Mouse (Mus musculus) heart, adult 2 months (tissue): Measurements from ENCODE around the gene Slamf1. TPM values are rescaled to one million over a fixed set of nuclear protein-coding genes. Genes with fewer than 3 reads are reported as not detected.

ENCODE experiments used
- DNase-seq, 2 experiments: peaks; one replicate each; pipeline ENCODE4 v3.0.0; 2021
- H3K27ac ChIP-seq: fragments of 200-600 bp; 2 replicates; pipeline ENCODE4 v1.8.1; 2022
- H3K27me3 ChIP-seq: fragments of 200-500 bp; 2 replicates; pipeline ENCODE4 v1.6.1; 2012; ENCODE audit warnings: mild to moderate bottlenecking, low read length, inconsistent platforms, mixed read lengths; ENCODE audit not compliant: control insufficient read depth, insufficient read depth
- H3K36me3 ChIP-seq: fragments of 200-500 bp; 2 replicates; pipeline ENCODE4 v1.6.1; 2012; ENCODE audit warnings: low read length, inconsistent platforms; ENCODE audit not compliant: control insufficient read depth, insufficient read depth
- H3K4me1 ChIP-seq: fragments of 200-500 bp; 2 replicates; pipeline ENCODE4 v1.6.1; 2011; ENCODE audit warnings: low read length; ENCODE audit not compliant: control insufficient read depth, insufficient read depth
- H3K4me3 ChIP-seq: fragments of 200-600 bp; 2 replicates; pipeline ENCODE4 v1.8.1; 2022
- H3K79me2 ChIP-seq: fragments of 200-500 bp; replicated peaks from 2 replicates; pipeline ENCODE4 v1.6.1; 2012; ENCODE audit warnings: mild to moderate bottlenecking, inconsistent platforms, low read length, moderate library complexity, mixed read lengths; ENCODE audit not compliant: control insufficient read depth, insufficient read depth
- H3K9ac ChIP-seq: fragments of 200-500 bp; 2 replicates; pipeline ENCODE4 v1.6.1; 2012; ENCODE audit warnings: low read depth, mild to moderate bottlenecking, control low read depth, inconsistent platforms, low read length, mixed read lengths
- CTCF ChIP-seq: fragments of 200-600 bp; IDR thresholded peaks from 2 replicates; pipeline ENCODE4 v1.8.1; 2022; ENCODE audit warnings: antibody characterized with exemption, mild to moderate bottlenecking, moderate library complexity
- EP300 ChIP-seq: fragments of 200-500 bp; IDR thresholded peaks from 2 replicates; pipeline ENCODE4 v1.6.1; 2011; ENCODE audit warnings: low read depth, low read length, control low read depth; ENCODE audit not compliant: insufficient read depth
- POLR2A ChIP-seq: fragments of 200-500 bp; IDR thresholded peaks from 2 replicates; pipeline ENCODE4 v1.6.1; 2011; ENCODE audit warnings: mild to moderate bottlenecking, low read depth, low read length, control low read depth; ENCODE audit not compliant: insufficient read depth
- WGBS: fragments of 180-500 bp; shearing (Covaris S2); methylation state at CpG from one replicate; pipeline ENCODE4 v1.1.7; 2018; 5-methylcytosine and 5-hydroxymethylcytosine counted together
- intact Hi-C: fragments of 180-260 bp; cut with DNase I; formaldehyde crosslinking; loops from one replicate; pipeline ENCODE4 v1.15.1; 2025
- polyA plus RNA-seq: library from polyadenylated mRNA; depleted of rRNA; stranded (reverse); fragments of >200 nt; gene quantifications from 2 replicates; pipeline ENCODE4 v1.2.3, GENCODE M21; 2012
- total RNA-seq, 2 experiments: library from RNA; stranded (reverse); gene quantifications; 2 replicates each; pipeline ENCODE4 v1.2.3; 2021

Gene Slamf1
- total and polyA plus RNA-seq, 3 experiments, result 0.35 to 1.2 (median 0.47) TPM

DNA sequence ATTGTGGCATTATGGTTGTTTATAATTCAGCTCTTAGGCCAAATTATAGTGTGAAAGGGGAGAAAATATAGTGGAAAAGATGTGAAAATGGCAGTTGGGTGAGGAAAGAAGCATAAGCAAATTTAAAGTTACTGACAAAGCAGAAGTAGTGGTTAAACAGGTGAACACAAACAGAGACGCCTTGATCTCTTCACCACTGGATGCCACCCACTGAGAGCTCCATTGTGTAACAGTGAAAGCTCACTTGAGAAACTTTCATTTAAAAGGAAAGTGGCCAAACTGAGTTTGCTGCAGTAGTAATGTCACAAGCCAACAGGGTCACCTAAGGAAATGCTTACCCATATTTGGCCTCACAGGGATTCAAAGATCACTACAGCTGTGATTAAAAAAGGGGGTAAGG, 54.4 kb downstream of the Slamf1 start:
- H3K79me2 ChIP-seq, result no peaks in the 10 kb centered on the region
- H3K4me3 ChIP-seq, result no peak overlapping the region
- H3K36me3 ChIP-seq, result no peaks in the 10 kb centered on the region
- no peak overlapping the region for H3K9ac ChIP-seq
- no peak overlapping the region for H3K27ac ChIP-seq
- WGBS, result 65% methylated on average over 1 of the region's 1 CpGs
- no peaks in the 10 kb centered on the region; the same call in 1 of the 2 replicates for H3K4me1 ChIP-seq
- intact Hi-C loops, result no loop called here
- no peaks in the 10 kb centered on the region for H3K27me3 ChIP-seq
- TF ChIP-seq CTCF (no peak), POLR2A (no peak), EP300 (no peak)
- no peak for DNase-seq

DNA sequence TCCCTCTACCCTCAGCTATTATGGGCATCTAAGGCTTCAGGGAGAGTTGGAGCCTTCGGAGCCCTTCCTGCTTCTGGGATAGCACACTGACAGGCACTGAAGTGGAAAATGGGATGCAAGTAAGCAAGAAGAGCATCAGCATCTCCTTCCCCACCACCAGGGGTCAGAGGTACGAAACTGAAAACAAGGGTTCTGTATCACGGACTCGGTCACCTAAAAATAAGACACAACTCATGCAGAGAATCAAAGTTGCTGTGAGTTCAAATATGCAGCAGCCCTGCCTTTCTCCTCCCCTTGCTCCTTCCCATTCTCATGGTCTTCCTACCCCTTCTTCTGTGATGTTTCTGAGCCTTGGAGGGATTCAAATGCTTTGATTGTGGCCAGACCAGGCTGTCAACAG, 58.5 kb downstream of the Slamf1 start:
- Histone ChIP-seq H3K4me3 (no peak overlapping the region), H3K27ac (no peak overlapping the region), H3K9ac (no peak overlapping the region), H3K27me3 (no peaks in the 10 kb centered on the region), H3K79me2 (no peaks in the 10 kb centered on the region), H3K4me1 (no peaks in the 10 kb centered on the region; the same call in 1 of the 2 replicates), H3K36me3 (no peaks in the 10 kb centered on the region)
- TF ChIP-seq POLR2A (no peak), CTCF (0 out of 2 replicates have a peak, but pooled peaks have one; percentile 7)
- intact Hi-C loops, result no loop called here
- DNase-seq, result no peak
- WGBS, result 24% methylated on average over 4 of the region's 4 CpGs

DNA sequence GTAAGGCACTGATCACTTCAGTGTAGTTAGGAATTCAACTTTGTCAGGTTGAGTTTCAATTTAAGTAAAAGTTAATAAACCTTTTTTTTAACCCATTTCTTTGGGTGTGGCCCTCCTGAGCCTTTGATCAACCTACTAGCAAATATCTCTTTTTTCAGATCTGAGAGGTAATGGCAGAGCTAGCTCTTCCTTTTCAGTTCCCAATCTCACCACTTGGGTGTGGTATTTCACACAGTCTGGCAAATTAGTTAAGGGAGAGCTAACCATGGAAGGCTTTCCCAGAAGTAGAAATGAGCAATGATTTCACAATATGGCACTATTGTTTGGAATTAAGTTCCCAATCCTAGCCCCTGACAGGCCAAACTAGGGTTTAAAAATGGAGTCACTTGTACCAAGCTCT, 59.2 kb downstream of the Slamf1 start:
- no peaks in the 10 kb centered on the region for H3K79me2 ChIP-seq
- no peaks in the 10 kb centered on the region for H3K36me3 ChIP-seq
- no peak overlapping the region for H3K9ac ChIP-seq
- no peak overlapping the region for H3K4me3 ChIP-seq
- no peak overlapping the region for H3K27ac ChIP-seq
- intact Hi-C loops, result no loop called here
- H3K27me3 ChIP-seq, result no peaks in the 10 kb centered on the region
- TF ChIP-seq POLR2A (no peak), CTCF (peak; percentile 62)
- DNase-seq, result no peak
- no peaks in the 10 kb centered on the region; the same call in 1 of the 2 replicates for H3K4me1 ChIP-seq

DNA sequence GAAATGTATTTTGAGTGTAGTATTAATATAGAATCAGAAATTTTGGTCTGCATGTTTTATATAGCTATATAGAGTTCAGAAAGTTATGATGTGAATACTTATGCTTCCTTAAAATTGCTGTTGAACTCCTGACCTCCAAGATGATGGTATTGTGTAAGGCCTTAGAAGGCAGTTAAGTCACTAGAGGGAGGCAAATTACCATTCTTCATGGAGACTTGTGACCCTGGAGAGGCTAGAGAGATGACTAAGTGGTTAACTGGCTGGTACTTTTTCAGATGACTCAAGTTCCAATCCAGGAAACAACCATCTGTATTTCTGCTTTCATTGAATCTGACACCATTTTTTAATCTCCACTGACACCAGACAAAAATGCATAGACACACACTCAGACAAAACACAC, 60.7 kb downstream of the Slamf1 start:
- no peak for TF ChIP-seq POLR2A
- TF ChIP-seq EP300, result no peak
- TF ChIP-seq CTCF, result no peak
- Histone ChIP-seq H3K4me1 (no peaks in the 10 kb centered on the region; the same call in 1 of the 2 replicates), H3K27ac (no peak overlapping the region), H3K9ac (no peak overlapping the region), H3K4me3 (no peak overlapping the region), H3K27me3 (no peaks in the 10 kb centered on the region), H3K36me3 (no peaks in the 10 kb centered on the region), H3K79me2 (no peaks in the 10 kb centered on the region)
- intact Hi-C loops, result no loop called here
- DNase-seq, result no peak

DNA sequence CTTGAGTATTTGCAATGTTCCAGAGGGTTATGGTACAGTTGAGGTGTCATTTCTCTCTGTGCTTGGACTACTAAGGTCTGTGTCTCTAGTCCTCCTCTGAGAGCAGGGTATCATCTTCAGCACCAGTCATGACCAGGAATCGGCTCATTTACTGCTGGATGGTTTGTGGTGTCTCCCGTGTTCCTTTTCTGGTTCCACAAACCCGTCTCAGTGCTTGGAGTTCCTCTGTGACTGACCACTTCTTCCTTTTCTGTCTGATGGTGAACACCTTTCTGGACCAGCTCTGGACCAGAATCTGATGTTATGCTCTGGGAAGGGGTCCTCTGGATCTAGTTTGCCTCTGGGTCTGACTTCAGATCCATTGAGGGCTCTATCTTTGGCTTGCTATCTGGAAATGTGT, 72.6 kb downstream of the Slamf1 start, which contains the start of gene Cd84:
Gene Cd84, plus strand, starts transcription at position 210 of the 400 bp plus-strand sequence.
- no peak for DNase-seq
- intact Hi-C loops, result no loop called here
- H3K4me3 ChIP-seq, result no peak within 1 kb of the TSS

DNA sequence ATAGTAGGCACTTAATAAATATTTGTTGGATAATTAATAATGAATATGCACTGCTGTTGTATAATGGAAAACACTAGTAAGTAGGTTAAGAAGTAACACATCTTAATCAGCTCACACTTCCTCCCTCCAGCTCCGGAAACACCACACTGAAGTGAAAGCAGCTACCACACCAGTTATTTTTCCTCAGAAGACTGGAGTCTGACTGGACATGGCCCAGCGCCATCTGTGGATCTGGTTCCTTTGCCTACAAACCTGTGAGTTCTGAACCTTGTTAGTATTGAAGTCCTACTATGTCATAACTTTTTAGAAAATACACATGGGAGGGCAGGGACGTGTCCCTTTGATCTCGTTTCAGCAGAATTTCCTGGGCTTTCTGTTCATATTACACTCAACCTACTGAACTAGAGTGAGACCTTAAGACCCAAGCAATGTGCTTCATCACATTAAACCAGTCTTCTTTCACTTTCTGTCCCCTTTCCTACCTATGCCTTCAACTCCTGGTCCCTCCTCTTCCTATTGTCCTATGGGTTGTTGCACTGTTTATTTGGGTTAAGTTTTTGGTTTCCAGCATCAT, 73.6 kb downstream of the Slamf1 start:
- DNase-seq, result peak in 1 of 2 experiments; percentile 47
- 32% methylated on average over 4 of the region's 4 CpGs for WGBS
- TF ChIP-seq POLR2A (no peak), CTCF (no peak), EP300 (no peak)

More for the DNA sequence above, 72.6 kb downstream of the Slamf1 start, which contains the start of gene Cd84:
- Histone ChIP-seq H3K27me3 (no peaks in the 10 kb centered on the region), H3K9ac (no peak within 1 kb of the TSS), H3K79me2 (no peaks in the 10 kb centered on the region), H3K4me1 (no peaks in the 10 kb centered on the region), H3K36me3 (no peaks in the 10 kb centered on the region), H3K27ac (peak within 1 kb of the TSS; percentile 13)
- 84% methylated on average over 3 of the region's 3 CpGs for WGBS
- TF ChIP-seq POLR2A (no peak), CTCF (no peak), EP300 (no peak)

More for the DNA sequence above, 73.6 kb downstream of the Slamf1 start:
- H3K4me3 ChIP-seq, result no peak overlapping the region
- intact Hi-C loops, result no loop called here
- no peaks in the 10 kb centered on the region for H3K79me2 ChIP-seq
- no peaks in the 10 kb centered on the region for H3K36me3 ChIP-seq
- H3K27ac ChIP-seq, result peak overlapping the region; percentile 13
- no peaks in the 10 kb centered on the region for H3K4me1 ChIP-seq
- H3K9ac ChIP-seq, result no peak overlapping the region
- H3K27me3 ChIP-seq, result no peaks in the 10 kb centered on the region
